Mouse (Mus musculus) kidney, postnatal 0 days (tissue): ENCODE results near the gene Tmem50b. TPM values are rescaled to one million over a fixed set of nuclear protein-coding genes. Genes with fewer than 3 reads are reported as not detected.
"Not testable (repeated sequence)": the region's sequence is repeated elsewhere in the genome, so short reads cannot be mapped to it uniquely, and the experiment has no call there.

Source experiments
- ATAC-seq: fragments of 200-750 bp; cut with Nextera tagmentation; replicated peaks from 2 replicates; pipeline ENCODE4 v1.8.0; 2017; ENCODE audit warnings: low read depth, moderate number of reproducible peaks, moderate TSS enrichment, moderate library complexity; ENCODE audit not compliant: low FRiP score
- DNase-seq: peaks from one replicate; pipeline ENCODE4 v3.0.0-alpha.2; 2016; ENCODE audit warnings: low spot score
- H3K27ac ChIP-seq: fragments of 300-500 bp; sonication (generic); 2 replicates; pipeline ENCODE4 v1.5.1; 2014; ENCODE audit warnings: mild to moderate bottlenecking
- H3K27me3 ChIP-seq: fragments of 300-500 bp; sonication (generic); 2 replicates; pipeline ENCODE4 v1.6.1; 2014; ENCODE audit warnings: low read length, mixed read lengths; ENCODE audit not compliant: insufficient read depth
- H3K36me3 ChIP-seq: fragments of 300-500 bp; sonication (generic); 2 replicates; pipeline ENCODE4 v1.6.1; 2014; ENCODE audit warnings: low read length, mixed read lengths; ENCODE audit not compliant: insufficient read depth
- H3K4me1 ChIP-seq: fragments of 300-500 bp; sonication (generic); replicated peaks from 2 replicates; pipeline ENCODE4 v1.6.1; 2014; ENCODE audit warnings: antibody characterized with exemption, low read length, mixed read lengths; ENCODE audit not compliant: insufficient read depth
- H3K4me2 ChIP-seq: fragments of 300-500 bp; sonication (generic); 2 replicates; pipeline ENCODE4 v1.6.1; 2014; ENCODE audit warnings: mild to moderate bottlenecking, low read length, moderate library complexity, mixed read lengths
- H3K4me3 ChIP-seq: fragments of 300-500 bp; sonication (generic); replicated peaks from 2 replicates; pipeline ENCODE4 v1.5.1; 2014; ENCODE audit warnings: low read depth, low read length
- H3K9ac ChIP-seq: fragments of 300-500 bp; sonication (generic); 2 replicates; pipeline ENCODE4 v1.6.1; 2014; ENCODE audit warnings: low read depth, low read length
- H3K9me3 ChIP-seq: fragments of 300-500 bp; sonication (generic); replicated peaks from 2 replicates; pipeline ENCODE4 v1.6.1; 2016; ENCODE audit warnings: low read length, inconsistent platforms, mixed read lengths
- CTCF ChIP-seq: IDR thresholded peaks from 2 replicates; pipeline ENCODE4 v1.5.1; 2016; ENCODE audit warnings: antibody characterized with exemption, low read depth, mild to moderate bottlenecking, moderate library complexity
- WGBS: fragments of 180-500 bp; shearing (Covaris S2); extraction: QIAGEN DNeasy Blood & Tissue Kit; methylation state at CpG from one replicate; pipeline ENCODE4 v1.1.7; 2014; 5-methylcytosine and 5-hydroxymethylcytosine counted together
- polyA plus RNA-seq: library from polyadenylated mRNA; unstranded; fragments of >200 nt; fragmentation: Nextera tagmentation; extraction: Ambion mirVana; gene quantifications from 2 replicates; pipeline ENCODE4 v1.2.1, GENCODE M21; 2015

The Tmem50b gene
- polyA plus RNA-seq, 1 experiment from 2014 or later, result 42.3 TPM

DNA sequence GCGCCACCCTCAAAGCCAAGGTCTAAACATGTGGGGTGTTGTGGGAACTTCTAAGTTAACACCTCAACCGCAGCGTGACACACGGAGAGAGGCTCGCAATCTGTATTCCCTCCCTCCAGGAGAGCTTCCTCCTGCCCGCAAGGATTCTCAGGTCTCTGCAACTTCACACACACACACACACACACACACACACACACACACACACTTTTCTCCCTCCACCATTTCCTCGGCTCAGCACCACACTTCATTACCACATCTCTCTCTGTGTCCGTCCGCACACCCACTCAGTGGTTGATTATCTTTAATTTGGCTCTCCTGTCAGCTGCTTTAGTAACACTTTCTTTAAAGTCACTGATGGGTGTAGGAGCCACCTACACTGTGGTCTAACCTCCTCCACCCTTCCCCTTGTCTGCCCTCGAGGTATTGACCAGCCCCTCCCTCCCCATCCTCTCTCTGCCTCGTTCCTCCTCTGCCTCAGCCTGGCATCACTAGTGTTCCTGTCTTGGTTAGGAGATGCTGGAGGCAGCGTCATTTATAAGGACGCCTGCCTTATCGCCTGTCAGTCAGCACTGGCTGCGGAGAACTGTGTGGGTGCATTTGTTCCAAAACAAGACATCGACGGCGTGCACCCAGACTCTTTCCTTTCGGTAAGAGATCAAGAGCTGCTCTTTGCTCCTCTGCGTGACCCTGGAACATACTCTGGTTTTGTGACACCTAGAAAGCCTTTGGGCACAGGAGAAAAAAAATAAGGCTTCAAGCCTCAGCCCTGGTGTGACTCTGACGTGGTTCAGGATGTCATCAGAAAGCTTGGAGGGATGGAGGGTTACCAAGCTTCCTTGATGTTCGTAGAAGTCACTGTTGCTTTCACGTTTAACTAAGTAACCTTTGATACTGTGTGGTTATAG, 64.3 kb downstream of the Tmem50b start:
- Histone ChIP-seq H3K9me3 (no peaks in the 10 kb centered on the region), H3K27me3 (no peaks in the 10 kb centered on the region), H3K4me1 (no peaks in the 10 kb centered on the region), H3K36me3 (no peaks in the 10 kb centered on the region), H3K4me2 (no peak overlapping the region), H3K9ac (no peak overlapping the region), H3K4me3 (no peak overlapping the region), H3K27ac (no peak overlapping the region)
- no peak for TF ChIP-seq CTCF
- 52% methylated on average over 23 of the region's 23 CpGs for WGBS
- DNase-seq (no peak), ATAC-seq (no peak)

DNA sequence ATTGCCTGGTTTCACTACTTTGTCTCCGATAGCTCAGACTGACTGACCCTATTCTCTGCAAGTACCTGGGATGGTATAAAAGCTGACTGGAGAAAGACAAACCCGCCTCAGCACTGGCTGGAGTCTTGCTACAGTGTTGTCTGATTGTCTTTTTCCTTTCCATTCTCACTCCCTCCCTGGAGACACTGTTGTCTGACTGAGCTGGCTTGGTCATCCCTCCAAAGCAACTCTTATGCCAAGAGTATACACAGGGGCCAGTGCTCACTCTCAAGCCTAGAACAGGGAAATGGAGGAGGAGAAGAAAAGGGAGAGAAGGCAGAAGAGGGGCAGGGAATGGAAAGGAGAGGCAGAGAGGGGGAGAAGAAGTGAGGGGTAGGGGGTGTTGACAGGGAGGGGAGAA, 65.2 kb downstream of the Tmem50b start:
- WGBS, result 64% methylated on average over 2 of the region's 2 CpGs
- Histone ChIP-seq H3K27me3 (no peaks in the 10 kb centered on the region), H3K4me3 (no peak overlapping the region), H3K4me1 (no peaks in the 10 kb centered on the region), H3K27ac (no peak overlapping the region), H3K9ac (no peak overlapping the region), H3K4me2 (no peak overlapping the region), H3K36me3 (no peaks in the 10 kb centered on the region), H3K9me3 (no peaks in the 10 kb centered on the region)
- TF ChIP-seq CTCF, result no peak
- DNase-seq (no peak), ATAC-seq (no peak)

DNA sequence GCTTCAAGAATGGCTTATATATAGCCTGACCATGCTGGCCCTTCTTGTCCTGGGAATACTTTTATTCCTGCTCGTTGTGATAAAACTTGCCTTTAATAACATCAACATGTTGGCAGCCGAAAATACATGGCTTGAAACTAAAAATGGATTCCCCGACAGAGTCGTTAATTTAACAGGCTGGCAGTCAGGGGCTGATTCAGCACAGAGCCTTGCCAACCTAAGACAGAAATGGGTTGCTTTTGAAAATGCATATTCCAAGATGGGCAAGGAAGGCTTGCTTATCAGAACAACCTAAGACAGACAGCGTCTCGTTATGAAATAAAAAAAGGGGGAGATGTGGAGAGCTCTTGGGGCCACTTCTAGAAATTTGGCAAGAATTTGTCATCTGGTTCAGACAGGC, 65.7 kb downstream of the Tmem50b start:
- Histone ChIP-seq H3K9ac (no peak overlapping the region), H3K27me3 (no peaks in the 10 kb centered on the region), H3K9me3 (no peaks in the 10 kb centered on the region), H3K4me1 (no peaks in the 10 kb centered on the region), H3K36me3 (no peaks in the 10 kb centered on the region), H3K4me3 (no peak overlapping the region), H3K4me2 (no peak overlapping the region), H3K27ac (no peak overlapping the region)
- ATAC-seq, result no peak
- no peak for DNase-seq
- no peak for TF ChIP-seq CTCF
- WGBS, result 62% methylated on average over 6 of the region's 6 CpGs

DNA sequence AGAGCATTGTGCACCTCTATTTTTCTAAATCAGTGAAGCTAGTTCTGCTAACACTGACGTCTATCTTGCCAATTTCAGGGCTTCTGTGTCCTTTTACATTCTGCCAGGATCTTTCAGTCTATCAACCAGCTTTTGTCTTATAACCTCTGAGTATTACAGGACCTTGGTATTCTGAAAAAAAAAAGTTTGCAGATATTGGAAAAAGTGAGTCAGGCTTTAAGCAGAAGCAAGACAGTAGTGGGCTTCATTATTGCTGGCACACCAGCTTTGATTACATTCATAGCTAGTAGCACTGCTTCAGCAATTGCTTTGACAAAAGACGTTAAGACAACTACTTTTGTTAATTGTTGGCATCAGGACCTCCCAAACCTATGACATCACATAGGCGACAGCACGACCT, 66.8 kb downstream of the Tmem50b start:
- not testable (repeated sequence) for H3K27ac ChIP-seq, H3K36me3 ChIP-seq, DNase-seq, H3K4me2 ChIP-seq, H3K9ac ChIP-seq, H3K9me3 ChIP-seq, H3K27me3 ChIP-seq, H3K4me3 ChIP-seq, H3K4me1 ChIP-seq, ATAC-seq
- 74% methylated on average over 4 of the region's 4 CpGs for WGBS

DNA sequence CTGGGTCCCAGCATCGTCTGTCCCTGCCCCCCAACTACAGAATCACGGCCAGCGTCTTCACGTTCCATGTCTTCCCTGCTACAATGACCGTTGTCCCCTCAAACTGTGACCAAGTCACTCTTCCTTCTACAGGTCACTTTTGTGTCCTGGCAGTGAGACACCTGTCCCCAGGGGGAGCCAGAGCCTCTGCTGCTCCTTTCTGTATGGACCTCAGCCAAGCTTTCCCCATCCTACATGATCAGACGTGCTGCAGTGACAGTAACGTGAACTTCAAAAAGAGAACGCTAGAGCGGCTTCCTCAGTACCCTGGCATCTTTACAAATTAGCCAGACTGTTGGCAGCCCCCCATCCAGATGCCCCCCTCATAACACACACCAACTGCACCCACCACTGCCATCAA, 69.0 kb downstream of the Tmem50b start:
- ATAC-seq (no peak), DNase-seq (no peak)
- Histone ChIP-seq H3K36me3 (no peaks in the 10 kb centered on the region), H3K4me3 (no peak overlapping the region), H3K4me1 (no peaks in the 10 kb centered on the region), H3K4me2 (no peak overlapping the region), H3K27me3 (no peaks in the 10 kb centered on the region), H3K9me3 (no peaks in the 10 kb centered on the region), H3K9ac (no peak overlapping the region), H3K27ac (no peak overlapping the region)
- TF ChIP-seq CTCF, result peak; percentile 44
- 80% methylated on average over 9 of the region's 9 CpGs for WGBS

DNA sequence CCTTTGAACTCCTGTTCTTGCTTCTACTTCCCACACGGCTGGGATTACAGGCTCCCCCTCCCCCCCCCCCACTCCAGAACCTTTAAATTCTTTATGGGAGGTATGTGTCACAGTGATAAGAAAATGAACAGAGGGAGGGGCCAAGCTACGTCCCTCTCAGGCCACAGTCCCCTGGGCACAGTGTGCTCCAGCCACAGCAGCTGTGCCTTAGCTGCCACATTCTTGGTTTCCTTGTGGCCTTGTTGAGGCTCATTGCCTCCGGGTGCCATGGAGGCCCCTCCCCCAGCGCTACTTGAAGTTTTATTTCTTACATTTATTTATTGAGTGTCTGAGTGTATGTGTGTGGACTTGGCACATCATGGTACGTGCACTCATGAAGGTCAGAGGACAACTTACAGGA, 70.1 kb downstream of the Tmem50b start:
- no peak overlapping the region for H3K27ac ChIP-seq
- no peak overlapping the region for H3K9ac ChIP-seq
- no peak overlapping the region for H3K4me3 ChIP-seq
- no peaks in the 10 kb centered on the region for H3K4me1 ChIP-seq
- TF ChIP-seq CTCF, result no peak
- peak; percentile 41; the same call in 1 of the 2 replicates for ATAC-seq
- DNase-seq, result no peak
- H3K4me2 ChIP-seq, result no peak overlapping the region
- no peaks in the 10 kb centered on the region for H3K9me3 ChIP-seq
- H3K36me3 ChIP-seq, result no peaks in the 10 kb centered on the region
- WGBS, result 22% methylated on average over 5 of the region's 5 CpGs
- no peaks in the 10 kb centered on the region for H3K27me3 ChIP-seq
